Mouse (Mus musculus) testis, adult 2 months (tissue): ENCODE results near the gene Pcgf6. TPM values are rescaled to one million over a fixed set of nuclear protein-coding genes. Genes with fewer than 3 reads are reported as not detected.
"Not testable (repeated sequence)": the region's sequence is repeated elsewhere in the genome, so short reads cannot be mapped to it uniquely, and the experiment has no call there.

ENCODE experiments used
- H3K27ac ChIP-seq: fragments of 200-500 bp; 2 replicates; pipeline ENCODE4 v1.5.1; 2012; ENCODE audit warnings: low read depth, low read length; ENCODE audit not compliant: control insufficient read depth, insufficient read depth
- H3K27me3 ChIP-seq: fragments of 200-500 bp; 2 replicates; pipeline ENCODE4 v1.6.1; 2012; ENCODE audit warnings: mild to moderate bottlenecking, low read length, moderate library complexity; ENCODE audit not compliant: control insufficient read depth, insufficient read depth
- H3K36me3 ChIP-seq: fragments of 200-500 bp; 2 replicates; pipeline ENCODE4 v1.6.1; 2012; ENCODE audit warnings: mild to moderate bottlenecking, low read length; ENCODE audit not compliant: control insufficient read depth, insufficient read depth
- H3K4me1 ChIP-seq: fragments of 200-500 bp; 2 replicates; pipeline ENCODE4 v1.6.1; 2012; ENCODE audit warnings: low read length; ENCODE audit not compliant: control insufficient read depth, insufficient read depth
- H3K4me3 ChIP-seq: fragments of 200-500 bp; 2 replicates; pipeline ENCODE4 v1.5.1; 2012; ENCODE audit warnings: low read depth, mild to moderate bottlenecking, low read length, moderate library complexity, mixed read lengths; ENCODE audit not compliant: control insufficient read depth
- CTCF ChIP-seq: fragments of 200-500 bp; IDR thresholded peaks from 2 replicates; pipeline ENCODE4 v1.5.1; 2012; ENCODE audit warnings: low read depth, mild to moderate bottlenecking, inconsistent platforms, low read length, moderate library complexity; ENCODE audit not compliant: control insufficient read depth, insufficient read depth, insufficient replicate concordance
- POLR2A ChIP-seq: fragments of 200-500 bp; IDR thresholded peaks from 2 replicates; pipeline ENCODE4 v1.6.1; 2012; ENCODE audit warnings: low read depth, mild to moderate bottlenecking, inconsistent platforms, low read length, moderate library complexity; ENCODE audit not compliant: control insufficient read depth
- polyA plus RNA-seq: library from polyadenylated mRNA; depleted of rRNA; stranded (reverse); fragments of >200 nt; gene quantifications from 2 replicates; pipeline ENCODE4 v1.2.3, GENCODE M21; 2012

The Pcgf6 gene
- polyA plus RNA-seq, 1 experiment, result 31.9 TPM

DNA sequence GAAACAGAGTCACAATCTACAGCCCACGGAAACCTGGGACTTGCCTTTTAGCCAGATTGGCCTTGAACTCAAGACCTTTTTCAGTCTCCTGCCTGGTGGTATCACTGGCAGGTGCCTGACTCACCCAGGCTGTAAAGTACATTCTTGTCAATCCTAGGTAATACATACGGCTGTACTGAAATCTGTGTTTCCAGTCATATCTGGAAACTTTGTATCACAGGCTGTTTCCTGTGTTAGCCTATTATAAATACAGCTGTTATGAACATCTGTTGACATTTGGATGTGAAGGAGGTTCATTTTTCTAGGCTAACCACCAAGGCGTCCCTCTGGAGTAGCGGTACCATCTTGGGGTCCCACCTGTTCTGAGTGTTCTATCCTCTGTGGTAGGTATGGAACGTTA lies 40.8 kb downstream of the Pcgf6 start:
- H3K27ac ChIP-seq, result no peak overlapping the region
- no peaks in the 10 kb centered on the region; the same call in 1 of the 2 replicates for H3K27me3 ChIP-seq

DNA sequence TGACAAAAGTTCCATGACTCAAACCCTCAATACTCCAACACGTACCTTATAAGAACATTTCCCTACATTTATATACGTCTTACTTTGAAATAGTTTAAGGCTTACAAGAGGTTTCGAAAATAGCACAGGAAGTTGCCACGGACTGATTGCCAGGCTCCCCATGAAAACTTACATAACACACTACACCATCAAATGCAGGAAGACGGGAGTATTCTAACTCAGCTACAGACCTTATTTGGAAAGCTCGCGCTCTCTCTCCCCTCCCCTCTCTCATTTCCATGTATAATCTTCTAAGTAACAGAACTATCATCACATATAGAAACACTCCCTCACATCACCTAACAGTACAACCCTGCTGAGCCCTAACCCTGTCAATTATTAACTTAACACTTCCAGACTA lies 41.3 kb downstream of the Pcgf6 start:
- TF ChIP-seq CTCF (no peak), POLR2A (no peak)
- Histone ChIP-seq H3K4me1 (peaks cover 6% of the 10 kb centered on the region; the same call in 1 of the 2 replicates), H3K36me3 (no peaks in the 10 kb centered on the region), H3K27ac (no peak overlapping the region), H3K4me3 (no peak overlapping the region), H3K27me3 (no peaks in the 10 kb centered on the region; the same call in 1 of the 2 replicates)

More for the DNA sequence above, 40.8 kb downstream of the Pcgf6 start:
- peaks cover 8% of the 10 kb centered on the region; the same call in 1 of the 2 replicates for H3K4me1 ChIP-seq
- no peaks in the 10 kb centered on the region for H3K36me3 ChIP-seq
- no peak for TF ChIP-seq POLR2A
- H3K4me3 ChIP-seq, result no peak overlapping the region

DNA sequence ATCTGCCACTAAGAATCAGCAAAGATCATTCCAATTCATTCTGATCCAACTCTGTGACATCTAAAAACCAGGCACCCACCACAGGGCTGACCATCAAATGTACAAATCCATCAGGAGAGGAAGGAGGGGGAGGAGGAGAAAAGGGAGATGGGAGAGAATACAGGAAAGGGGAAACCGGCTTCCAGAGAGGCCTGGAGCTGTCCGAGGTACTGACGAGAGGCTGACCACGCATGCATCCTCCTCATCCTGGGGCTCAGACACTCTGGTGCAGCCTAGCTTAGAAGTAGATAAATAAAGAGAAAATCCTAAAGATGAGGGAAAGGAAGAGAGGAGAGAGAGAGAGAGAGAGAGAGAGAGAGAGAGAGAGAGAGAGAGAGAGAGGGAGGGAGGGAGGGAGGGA lies 44.4 kb downstream of the Pcgf6 start:
- Histone ChIP-seq H3K4me1 (no peaks in the 10 kb centered on the region), H3K36me3 (no peaks in the 10 kb centered on the region), H3K27ac (no peak overlapping the region), H3K27me3 (no peaks in the 10 kb centered on the region), H3K4me3 (no peak overlapping the region)
- TF ChIP-seq CTCF (no peak), POLR2A (no peak)

DNA sequence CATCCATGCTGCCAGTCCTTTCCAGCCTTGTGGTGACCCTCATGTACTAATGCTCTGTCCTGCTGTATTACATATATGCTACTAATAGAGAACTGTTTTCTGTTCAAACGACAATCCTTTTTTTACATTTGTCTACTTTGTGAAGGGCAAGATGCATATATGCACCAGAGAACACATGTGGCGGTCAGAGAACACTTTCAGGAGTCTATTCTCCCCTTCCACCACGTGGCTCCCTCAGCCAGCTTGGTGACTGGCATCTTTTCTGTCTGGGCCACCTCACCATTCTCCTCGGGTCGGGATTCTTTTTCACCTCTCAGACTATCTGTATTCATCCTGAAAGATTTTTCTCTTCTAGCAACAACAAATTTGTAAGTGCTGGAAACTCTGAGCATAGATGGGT lies 44.8 kb downstream of the Pcgf6 start:
- Histone ChIP-seq H3K4me1 (no peaks in the 10 kb centered on the region), H3K36me3 (no peaks in the 10 kb centered on the region), H3K27me3 (no peaks in the 10 kb centered on the region), H3K4me3 (no peak overlapping the region), H3K27ac (no peak overlapping the region)
- TF ChIP-seq POLR2A (no peak), CTCF (no peak)

DNA sequence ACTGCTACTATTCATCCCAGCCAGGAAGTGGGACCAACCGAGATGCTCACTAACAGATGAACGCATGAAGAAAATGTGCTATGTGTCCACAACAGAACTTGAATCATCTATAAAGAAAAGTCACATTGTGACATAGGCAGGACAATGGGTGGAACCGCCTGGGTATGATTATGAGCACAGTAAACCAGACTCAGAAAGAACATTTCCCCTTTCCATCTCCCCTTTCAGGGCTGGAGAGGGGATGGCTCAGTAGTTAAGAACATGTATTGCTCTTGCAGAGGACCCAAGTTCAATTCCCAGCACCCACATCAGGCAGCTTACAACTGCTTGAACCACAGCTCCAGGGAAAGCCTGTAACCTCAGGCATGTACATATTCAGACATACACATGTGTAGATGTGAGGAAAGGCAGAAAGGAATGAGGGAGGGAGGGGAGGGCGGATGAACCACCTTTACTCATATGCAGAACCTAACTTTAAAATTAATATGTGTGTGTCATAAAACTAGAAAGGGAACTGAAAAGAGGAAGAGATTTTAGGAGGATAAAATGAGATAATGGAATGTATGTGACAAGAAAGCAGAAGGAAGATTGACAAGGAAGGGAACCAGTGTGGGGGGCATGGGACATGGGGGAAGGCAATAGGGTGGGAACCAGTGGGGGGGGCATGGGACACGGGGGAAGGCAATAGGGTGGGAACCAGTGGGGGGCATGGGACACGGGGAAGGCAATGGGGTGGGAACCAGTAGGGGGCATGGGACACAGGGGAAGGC lies 46.8 kb downstream of the Pcgf6 start:
- Histone ChIP-seq H3K36me3 (no peaks in the 10 kb centered on the region), H3K4me3 (no peak overlapping the region), H3K4me1 (no peaks in the 10 kb centered on the region), H3K27ac (no peak overlapping the region), H3K27me3 (no peaks in the 10 kb centered on the region)
- TF ChIP-seq CTCF (no peak), POLR2A (no peak)

DNA sequence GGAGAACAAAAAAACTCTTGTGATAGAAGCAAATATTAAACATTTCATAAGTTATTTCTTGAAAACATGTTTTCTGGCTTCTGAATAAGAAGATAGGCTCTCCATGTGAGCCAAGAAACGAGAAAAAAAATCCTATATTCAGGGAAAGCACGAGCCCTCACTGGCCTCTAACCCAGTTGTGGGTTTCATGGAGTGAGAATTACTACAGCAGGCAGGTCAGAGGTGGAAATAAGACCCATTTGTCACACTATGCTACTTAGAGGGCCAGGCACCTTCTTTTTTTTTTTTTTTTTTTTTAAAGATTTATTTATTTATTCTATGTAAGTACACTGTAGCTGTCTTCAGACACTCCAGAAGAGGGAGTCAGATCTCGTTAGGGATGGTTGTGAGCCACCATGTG lies 50.3 kb downstream of the Pcgf6 start:
- H3K27me3 ChIP-seq, H3K36me3 ChIP-seq, H3K4me3 ChIP-seq, H3K27ac ChIP-seq, H3K4me1 ChIP-seq: not testable (repeated sequence)

DNA sequence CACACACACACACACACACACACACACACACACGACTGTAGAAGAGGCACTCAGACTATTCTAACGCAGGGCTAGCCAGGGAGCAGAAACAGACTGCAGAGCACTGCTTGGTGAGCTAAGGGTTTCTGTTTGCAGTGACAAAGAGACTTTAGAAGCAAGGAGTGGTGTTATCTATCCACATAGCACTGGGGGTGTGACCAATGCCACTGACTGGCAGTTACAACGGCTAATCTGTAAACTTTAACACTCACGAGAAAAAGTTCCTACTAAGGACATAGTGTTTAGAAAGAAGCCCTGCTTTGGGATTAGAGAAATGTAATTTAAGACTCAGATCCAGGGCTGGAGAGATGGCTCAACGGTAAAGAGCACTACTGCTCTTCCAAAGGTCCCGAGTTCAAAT lies 51.0 kb downstream of the Pcgf6 start:
- no peaks in the 10 kb centered on the region for H3K27me3 ChIP-seq
- no peak for TF ChIP-seq POLR2A
- TF ChIP-seq CTCF, result no peak
- no peaks in the 10 kb centered on the region for H3K4me1 ChIP-seq
- H3K27ac ChIP-seq, result no peak overlapping the region
- H3K4me3 ChIP-seq, result no peak overlapping the region
- no peaks in the 10 kb centered on the region for H3K36me3 ChIP-seq

DNA sequence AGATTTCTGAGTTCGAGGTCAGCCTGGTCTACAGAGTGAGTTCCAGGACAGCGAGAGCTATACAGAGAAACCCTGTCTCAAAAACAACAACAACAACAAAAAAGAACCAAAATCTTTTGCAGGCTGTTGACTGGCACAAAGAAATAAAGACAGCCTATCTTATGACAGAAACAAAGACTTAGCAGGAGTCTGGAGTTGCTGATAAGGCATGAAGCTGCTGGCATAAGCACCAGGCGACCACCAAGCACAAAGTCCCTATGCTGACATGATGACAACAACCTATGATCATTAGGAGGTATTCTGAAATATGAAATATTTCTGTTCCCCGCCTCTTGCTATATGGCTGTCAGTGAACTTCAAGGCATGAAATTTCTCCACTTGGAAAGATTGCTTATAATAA lies 51.8 kb downstream of the Pcgf6 start:
- H3K27ac ChIP-seq, result no peak overlapping the region
- TF ChIP-seq CTCF (no peak), POLR2A (no peak)
- no peak overlapping the region for H3K4me3 ChIP-seq
- no peaks in the 10 kb centered on the region for H3K36me3 ChIP-seq
- H3K27me3 ChIP-seq, result no peaks in the 10 kb centered on the region
- no peaks in the 10 kb centered on the region for H3K4me1 ChIP-seq
